Mouse (Mus musculus): Measurements from ENCODE around the gene Bcl2l14.

DNA sequence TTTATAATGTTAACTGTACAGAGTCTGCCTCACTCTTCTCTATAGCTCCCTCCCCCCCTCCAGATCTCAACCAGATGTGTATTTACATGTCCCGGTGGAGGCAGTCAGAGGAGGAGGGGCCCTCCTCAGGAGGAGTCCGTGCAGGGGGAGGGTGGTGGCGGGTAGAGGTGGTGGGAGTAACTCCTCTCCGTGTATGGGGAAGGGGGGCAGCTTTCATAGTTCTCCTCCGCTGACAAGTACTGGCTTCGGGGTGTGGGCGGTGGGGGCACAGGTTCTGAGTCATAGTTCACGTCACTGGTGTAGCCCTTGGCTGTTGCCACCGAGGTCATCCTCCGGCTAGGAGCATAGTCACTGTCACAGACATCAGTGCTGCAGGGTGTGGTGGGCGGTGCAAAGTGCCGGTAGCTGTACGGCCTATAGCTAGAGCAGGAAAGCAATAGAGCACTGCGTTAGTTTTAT, 54.6 kb downstream of the Bcl2l14 start:
- TF ChIP-seq NANOG (IDR thresholded peaks at IDR 0.05; ENCODE audit: borderline replicate concordance, low read length) (no peak), CTCF (conservative IDR thresholded peaks at IDR 0.05; ENCODE audit: low read length) (no peak), POU5F1 (IDR thresholded peaks at IDR 0.05; ENCODE audit: borderline replicate concordance, low read length) (no peak)
